Mouse (Mus musculus) kidney, embryonic 16.5 days (tissue): ENCODE results near the gene Strap. TPM values are rescaled to one million over a fixed set of nuclear protein-coding genes. Genes with fewer than 3 reads are reported as not detected.
A peak's percentile ranks its signal among the peaks of the same experiment; 100 is the strongest.

Experiments used
- ATAC-seq: fragments of 200-750 bp; cut with Nextera tagmentation; 2 replicates; pipeline ENCODE4 v1.8.0; 2017; ENCODE audit warnings: moderate TSS enrichment; ENCODE audit not compliant: low FRiP score, low TSS enrichment
- H3K27ac ChIP-seq: fragments of 300-500 bp; sonication (generic); 2 replicates; pipeline ENCODE4 v1.5.1; 2014; ENCODE audit warnings: low read length
- H3K27me3 ChIP-seq: fragments of 300-500 bp; sonication (generic); 2 replicates; pipeline ENCODE4 v1.6.1; 2014; ENCODE audit warnings: low read length, control low read depth, mixed read lengths; ENCODE audit not compliant: insufficient read depth
- H3K36me3 ChIP-seq: fragments of 300-500 bp; sonication (generic); 2 replicates; pipeline ENCODE4 v1.6.1; 2014; ENCODE audit warnings: low read length, control low read depth, mixed read lengths; ENCODE audit not compliant: insufficient read depth
- H3K4me1 ChIP-seq: fragments of 300-500 bp; sonication (generic); 2 replicates; pipeline ENCODE4 v1.6.1; 2014; ENCODE audit warnings: low read length, control low read depth, mixed read lengths; ENCODE audit not compliant: insufficient read depth
- H3K4me2 ChIP-seq: fragments of 300-500 bp; sonication (generic); replicated peaks from 2 replicates; pipeline ENCODE4 v1.6.1; 2014; ENCODE audit warnings: low read depth, low read length
- H3K4me3 ChIP-seq: fragments of 300-500 bp; sonication (generic); 2 replicates; pipeline ENCODE4 v1.5.1; 2014; ENCODE audit warnings: mild to moderate bottlenecking, low read length
- H3K9ac ChIP-seq: fragments of 300-500 bp; sonication (generic); replicated peaks from 2 replicates; pipeline ENCODE4 v1.6.1; 2014; ENCODE audit warnings: low read length
- H3K9me3 ChIP-seq: fragments of 300-500 bp; sonication (generic); 2 replicates; pipeline ENCODE4 v1.6.1; 2016; ENCODE audit warnings: low read length, control low read depth
- WGBS: fragments of 180-500 bp; shearing (Covaris S2); extraction: QIAGEN DNeasy Blood & Tissue Kit; methylation state at CpG from one replicate; pipeline ENCODE4 v1.1.7; 2014; 5-methylcytosine and 5-hydroxymethylcytosine counted together
- polyA plus RNA-seq: library from polyadenylated mRNA; unstranded; fragments of >200 nt; fragmentation: Nextera tagmentation; extraction: Ambion mirVana; gene quantifications from 2 replicates; pipeline ENCODE4 v1.2.1, GENCODE M21; 2015

Gene Strap
- polyA plus RNA-seq, 1 experiment from 2014 or later = 164 TPM

DNA sequence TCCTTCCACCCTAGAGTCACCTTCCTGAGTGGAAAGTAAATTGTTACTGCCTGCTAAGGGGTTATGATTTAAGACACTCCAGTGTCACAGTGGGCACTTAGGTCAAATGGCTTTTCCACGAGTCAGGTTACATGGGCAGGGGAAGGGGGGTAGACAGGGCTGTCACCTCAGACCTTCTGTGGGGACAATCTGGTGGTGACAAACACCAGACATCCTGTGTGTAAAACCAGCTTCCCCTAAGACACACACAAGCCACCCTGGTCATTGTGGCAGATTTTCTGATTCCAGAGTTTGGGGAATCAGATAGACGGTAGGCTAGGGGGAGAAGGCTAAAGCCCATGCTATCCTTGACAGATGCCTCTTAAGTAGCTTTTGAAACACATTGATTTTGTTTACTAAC, 60.6 kb downstream of the Strap start:
- peaks cover 7% of the 10 kb centered on the region for H3K36me3 ChIP-seq
- no peak overlapping the region for H3K9ac ChIP-seq
- no peak for ATAC-seq
- no peaks in the 10 kb centered on the region for H3K4me1 ChIP-seq
- no peak overlapping the region for H3K4me2 ChIP-seq
- no peak overlapping the region for H3K27ac ChIP-seq
- no peaks in the 10 kb centered on the region for H3K27me3 ChIP-seq
- 22% methylated on average over 2 of the region's 2 CpGs for WGBS
- H3K4me3 ChIP-seq = no peak overlapping the region
- H3K9me3 ChIP-seq = peaks cover 10% of the 10 kb centered on the region

DNA sequence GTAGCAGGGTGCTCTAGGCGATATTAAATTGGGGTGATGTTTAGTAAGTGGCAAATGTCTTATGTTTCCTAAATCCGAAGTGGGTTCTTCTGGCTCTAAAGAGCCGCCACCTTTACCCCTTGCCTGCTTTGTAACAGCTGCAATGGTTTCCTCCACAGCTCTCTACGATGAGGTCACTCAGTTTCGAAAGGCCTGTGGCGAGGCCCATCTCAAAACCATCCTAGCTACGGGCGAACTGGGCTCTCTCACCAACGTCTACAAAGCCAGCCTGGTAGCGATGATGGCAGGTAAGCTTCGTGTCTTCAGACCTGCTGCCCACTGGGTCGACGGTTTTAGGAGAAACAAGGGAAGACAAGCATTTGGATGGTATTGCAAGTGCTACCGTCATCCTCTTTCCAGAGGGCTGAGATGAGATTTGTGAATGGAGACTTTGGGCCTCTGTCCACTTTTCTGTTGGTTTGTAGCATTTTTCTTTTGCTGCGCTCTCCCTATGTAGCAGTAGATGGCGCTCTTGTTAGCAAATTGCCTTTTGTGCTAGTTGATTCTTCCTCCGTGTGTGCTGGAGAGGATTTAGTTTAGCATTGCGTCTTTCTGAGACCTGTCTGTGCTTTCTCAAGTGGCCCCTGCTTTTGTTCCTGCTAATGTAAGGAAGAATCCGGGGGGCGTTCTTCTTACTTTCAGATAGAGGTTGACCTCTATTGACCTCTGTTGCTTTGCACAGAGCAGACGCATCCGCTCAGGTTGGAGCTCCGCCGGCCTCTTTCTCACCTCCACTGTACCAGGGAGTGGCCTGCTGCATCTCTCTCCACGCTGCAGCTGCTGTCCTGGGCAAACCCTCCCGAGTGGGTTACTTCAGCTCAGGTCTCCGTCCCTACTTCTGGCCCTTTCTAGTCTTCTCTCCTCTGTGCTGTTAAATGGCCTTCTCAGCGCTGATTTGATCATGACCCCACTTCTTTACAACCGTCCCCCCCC, 62.0 kb downstream of the Strap start:
- no peak overlapping the region for H3K4me2 ChIP-seq
- H3K27me3 ChIP-seq = no peaks in the 10 kb centered on the region
- no peak overlapping the region for H3K9ac ChIP-seq
- H3K27ac ChIP-seq = no peak overlapping the region
- H3K4me1 ChIP-seq = no peaks in the 10 kb centered on the region
- 66% methylated on average over 28 of the region's 29 CpGs for WGBS
- peaks cover 11% of the 10 kb centered on the region for H3K36me3 ChIP-seq
- no peak overlapping the region for H3K4me3 ChIP-seq
- ATAC-seq = peak; percentile 68; the same call in 1 of the 2 replicates
- H3K9me3 ChIP-seq = peaks cover 10% of the 10 kb centered on the region

DNA sequence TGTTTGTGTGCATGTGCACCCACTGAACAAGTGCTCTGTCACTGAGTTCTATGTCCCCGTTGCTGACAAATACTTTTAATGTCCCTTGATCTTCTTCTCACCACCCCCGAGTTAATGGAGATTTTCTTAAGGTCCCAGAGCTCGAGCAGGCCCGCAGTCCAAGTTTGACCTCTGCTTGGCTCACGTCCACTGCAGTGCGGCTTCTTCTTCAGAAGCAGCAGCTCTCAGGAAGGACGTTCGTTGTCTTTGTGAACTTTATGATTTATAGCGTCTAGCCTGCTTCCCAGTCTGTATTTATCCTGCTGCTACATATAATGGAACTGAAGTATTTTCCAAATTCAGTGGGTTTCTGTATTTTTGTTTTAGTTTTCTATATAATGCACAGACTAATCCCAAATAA, 64.4 kb downstream of the Strap start:
- no peak overlapping the region for H3K4me2 ChIP-seq
- peaks cover 11% of the 10 kb centered on the region for H3K36me3 ChIP-seq
- no peak for ATAC-seq
- WGBS = 48% methylated on average over 9 of the region's 9 CpGs
- H3K9me3 ChIP-seq = peaks cover 10% of the 10 kb centered on the region
- H3K27me3 ChIP-seq = no peaks in the 10 kb centered on the region
- H3K9ac ChIP-seq = no peak overlapping the region
- no peak overlapping the region for H3K4me3 ChIP-seq
- H3K27ac ChIP-seq = no peak overlapping the region
- 0 out of 2 replicates have a peak, but pooled peaks cover 6% of the 10 kb centered on the region for H3K4me1 ChIP-seq

Other genes with a start within 250 kb of the Strap start
- gene Eps8, start 80.2 kb upstream of the Strap start, polyA plus RNA-seq = 42.0 and 43.0 TPM in 2 replicates
- 76.2 and 79.0 TPM in 2 replicates for gene Dera, start 19.5 kb downstream of the Strap start, polyA plus RNA-seq